Mouse (Mus musculus) adipose tissue, adult 10 weeks (tissue): ENCODE data around the gene Gm49510. TPM values are rescaled to one million over a fixed set of nuclear protein-coding genes. Genes with fewer than 3 reads are reported as not detected.

ENCODE experiments used
- polyA plus RNA-seq: library from polyadenylated mRNA; stranded (reverse); fragments of 350-450 nt; fragmentation: Illumina TruSeq; extraction: RNeasy Lipid Tissue Mini Kit (QIAGEN cat#74804); gene quantifications from one replicate; pipeline ENCODE4 v1.2.3, GENCODE M21; 2014; ENCODE audit warnings: low read depth, low replicate concordance

Gene Gm49510
- not detected for polyA plus RNA-seq

GRCm38 (mm10) chr15:78899409-78899739, at the start of gene Gm49510:
TSS of gene Gm49510 (plus strand) at chr15:78899667.

GRCm38 (mm10) chr15:78855303-78855965, 44.0 kb upstream of the Gm49510 start, which contains the start of gene Lgals2:
TSS of gene Lgals2 (minus strand) at chr15:78855529.

GRCm38 (mm10) chr15:78876991-78877809, 22.3 kb upstream of the Gm49510 start, which contains the start of gene Gga1:
TSS of gene Gga1 (plus strand) at chr15:78877190.

GRCm38 (mm10) chr15:78899740-78900584, 495 bp downstream of the Gm49510 start, which contains the start of gene Sh3bp1:
TSS of gene Sh3bp1 (plus strand) at chr15:78899768.

GRCm38 (mm10) chr15:78913632-78914090, 14.2 kb downstream of the Gm49510 start, which contains the start of gene Pdxp:
TSS of gene Pdxp (plus strand) at chr15:78913919.

GRCm38 (mm10) chr15:78926021-78926919, 26.8 kb downstream of the Gm49510 start, which contains the start of gene Lgals1:
TSS of gene Lgals1 (plus strand) at chr15:78926725.

GRCm38 (mm10) chr15:78934784-78935320, 35.4 kb downstream of the Gm49510 start, which contains the start of gene Nol12:
TSS of gene Nol12 (plus strand) at chr15:78934933.

GRCm38 (mm10) chr15:78947657-78948056, 48.2 kb downstream of the Gm49510 start, which contains the start of gene Triobp:
TSS of gene Triobp (plus strand) at chr15:78947724.

Other genes starting within 250 kb of the Gm49510 start
- 0.46 TPM for gene Elfn2, start 180.9 kb upstream of the Gm49510 start, polyA plus RNA-seq
- gene Mfng, start 126.2 kb upstream of the Gm49510 start, polyA plus RNA-seq = 38.6 TPM
- gene Card10, start 96.6 kb upstream of the Gm49510 start, polyA plus RNA-seq = 22.6 TPM
- 41.9 TPM for gene Cdc42ep1, start 57.0 kb upstream of the Gm49510 start, polyA plus RNA-seq
- 4.6 TPM for gene Lgals2, start 44.1 kb upstream of the Gm49510 start, polyA plus RNA-seq
- gene Gga1, start 22.5 kb upstream of the Gm49510 start, polyA plus RNA-seq = 49.2 TPM
- gene Sh3bp1, start 101 bp downstream of the Gm49510 start, polyA plus RNA-seq = 11.6 TPM
- 3.2 TPM for gene Pdxp, start 14.3 kb downstream of the Gm49510 start, polyA plus RNA-seq
- gene Lgals1, start 27.1 kb downstream of the Gm49510 start, polyA plus RNA-seq = 1,028 TPM
- 33.5 TPM for gene Nol12, start 35.3 kb downstream of the Gm49510 start, polyA plus RNA-seq
- 45.1 TPM for gene Triobp, start 48.1 kb downstream of the Gm49510 start, polyA plus RNA-seq
- 112 TPM for gene H1f0, start 128.8 kb downstream of the Gm49510 start, polyA plus RNA-seq
- gene Galr3, start 142.2 kb downstream of the Gm49510 start, polyA plus RNA-seq = 0.98 TPM
- 36.9 TPM for gene Ankrd54, start 163.2 kb downstream of the Gm49510 start, polyA plus RNA-seq
- gene Eif3l, start 175.5 kb downstream of the Gm49510 start, polyA plus RNA-seq = 142 TPM
- gene Micall1, start 209.2 kb downstream of the Gm49510 start, polyA plus RNA-seq = 29.7 TPM
- 84.6 TPM for gene Polr2f, start 241.3 kb downstream of the Gm49510 start, polyA plus RNA-seq
- 22.1 TPM for gene 1700088E04Rik, start 241.6 kb downstream of the Gm49510 start, polyA plus RNA-seq